Mouse (Mus musculus) layer of hippocampus, adult 9-10 months (tissue): ENCODE measurements around the gene Strada.
"Not testable (repeated sequence)": the region's sequence is repeated elsewhere in the genome, so short reads cannot be mapped to it uniquely, and the experiment has no call there.

ENCODE experiments used
- DNase-seq: peaks from one replicate; pipeline ENCODE4 v3.0.0; 2022; ENCODE audit warnings: low spot score

Gene Strada

GRCm38 (mm10) chr11:106202123-106202465 is at the start of gene Strada:
Strada (minus strand) TSS chr11:106202168.
- DNase-seq: no peak

- no peak for DNase-seq
Measured at GRCm38 (mm10) chr11:106249326-106249725, 47.4 kb upstream of the Strada start.

- DNase-seq: no peak
Measured at GRCm38 (mm10) chr11:106246834-106247233, 44.9 kb upstream of the Strada start.

- not testable (repeated sequence) for DNase-seq
Measured at GRCm38 (mm10) chr11:106233978-106234377, 32.0 kb upstream of the Strada start.

GRCm38 (mm10) chr11:106220603-106221002 is 18.6 kb upstream of the Strada start:
- DNase-seq: no peak

GRCm38 (mm10) chr11:106216730-106217490 is 14.9 kb upstream of the Strada start, which contains the start of gene Ddx42:
Ddx42 (plus strand) TSS chr11:106216926.
- DNase-seq: peak; percentile 88

GRCm38 (mm10) chr11:106215927-106216729 is 14.2 kb upstream of the Strada start, which contains the start of gene Ccdc47:
Ccdc47 (minus strand) TSS chr11:106216344.
- DNase-seq: peak; percentile 96

- no peak for DNase-seq
Measured at GRCm38 (mm10) chr11:106215450-106215859, 13.5 kb upstream of the Strada start.

GRCm38 (mm10) chr11:106214856-106215255 is 12.9 kb upstream of the Strada start:
- DNase-seq: no peak

- DNase-seq: no peak
Measured at GRCm38 (mm10) chr11:106212771-106213170, 10.8 kb upstream of the Strada start.

GRCm38 (mm10) chr11:106201337-106202122 is 438 bp downstream of the Strada start:
- no peak for DNase-seq

- DNase-seq: no peak
Measured at GRCm38 (mm10) chr11:106200756-106201155, 1.2 kb downstream of the Strada start.

GRCm38 (mm10) chr11:106199997-106200396 is 2.0 kb downstream of the Strada start:
- not testable (repeated sequence) for DNase-seq

- DNase-seq: no peak
Measured at GRCm38 (mm10) chr11:106198277-106198676, 3.7 kb downstream of the Strada start.

- no peak for DNase-seq
Measured at GRCm38 (mm10) chr11:106195341-106195740, 6.6 kb downstream of the Strada start.

GRCm38 (mm10) chr11:106194891-106195290 is 7.1 kb downstream of the Strada start:
- DNase-seq: no peak

- DNase-seq: no peak
Measured at GRCm38 (mm10) chr11:106194155-106194541, 7.8 kb downstream of the Strada start.

GRCm38 (mm10) chr11:106193371-106194154 is 8.4 kb downstream of the Strada start:
- DNase-seq: peak; percentile 79

GRCm38 (mm10) chr11:106192657-106193370 is 9.2 kb downstream of the Strada start:
- no peak for DNase-seq

- no peak for DNase-seq
Measured at GRCm38 (mm10) chr11:106192241-106192640, 9.7 kb downstream of the Strada start.

GRCm38 (mm10) chr11:106191716-106192115 is 10.3 kb downstream of the Strada start:
- no peak for DNase-seq
